Mouse (Mus musculus) left cerebral cortex, adult 9 months (tissue): Measurements from ENCODE around the gene Ampd1.

Source experiments
- DNase-seq, 2 experiments: peaks; one replicate each; pipeline ENCODE4 v3.0.0; 2022; ENCODE audit warnings: low spot score in 2 of 2

The Ampd1 gene

GRCm38 (mm10) chr3:103073771-103074170 is at the start of gene Ampd1:
TSS of gene Ampd1 (plus strand) at chr3:103074014.
- no peak for DNase-seq

GRCm38 (mm10) chr3:103026174-103026573 is 47.6 kb upstream of the Ampd1 start:
- DNase-seq = no peak

- DNase-seq = no peak
Observed at GRCm38 (mm10) chr3:103040285-103040684, 33.5 kb upstream of the Ampd1 start.

GRCm38 (mm10) chr3:103040861-103041379 is 32.9 kb upstream of the Ampd1 start:
- no peak for DNase-seq

GRCm38 (mm10) chr3:103056016-103056595 is 17.7 kb upstream of the Ampd1 start:
- DNase-seq = no peak

GRCm38 (mm10) chr3:103057752-103058151 is 16.1 kb upstream of the Ampd1 start:
- DNase-seq = no peak

- DNase-seq = peak; percentile 69 to 89
Observed at GRCm38 (mm10) chr3:103058207-103059157, 15.3 kb upstream of the Ampd1 start, which contains the start of gene Nras. TSS of gene Nras (plus strand) at chr3:103058285.

GRCm38 (mm10) chr3:103066927-103067326 is 6.9 kb upstream of the Ampd1 start:
- DNase-seq = no peak

GRCm38 (mm10) chr3:103068971-103069370 is 4.8 kb upstream of the Ampd1 start:
- DNase-seq = no peak

- no peak for DNase-seq
Observed at GRCm38 (mm10) chr3:103075871-103076270, 2.1 kb downstream of the Ampd1 start.

- no peak for DNase-seq
Observed at GRCm38 (mm10) chr3:103076476-103076875, 2.7 kb downstream of the Ampd1 start.

- DNase-seq = no peak
Observed at GRCm38 (mm10) chr3:103079301-103079700, 5.5 kb downstream of the Ampd1 start.

- no peak for DNase-seq
Observed at GRCm38 (mm10) chr3:103081051-103081450, 7.2 kb downstream of the Ampd1 start.

GRCm38 (mm10) chr3:103081861-103082453 is 8.1 kb downstream of the Ampd1 start:
- no peak for DNase-seq

GRCm38 (mm10) chr3:103082761-103083160 is 8.9 kb downstream of the Ampd1 start:
- no peak for DNase-seq

- DNase-seq = no peak
Observed at GRCm38 (mm10) chr3:103085986-103086385, 12.2 kb downstream of the Ampd1 start.

- DNase-seq = no peak
Observed at GRCm38 (mm10) chr3:103091753-103092152, 17.9 kb downstream of the Ampd1 start.

- no peak for DNase-seq
Observed at GRCm38 (mm10) chr3:103098662-103099061, 24.8 kb downstream of the Ampd1 start.

GRCm38 (mm10) chr3:103099667-103100066 is 25.9 kb downstream of the Ampd1 start:
- no peak for DNase-seq

- DNase-seq = no peak
Observed at GRCm38 (mm10) chr3:103100735-103101134, 26.9 kb downstream of the Ampd1 start.

- no peak for DNase-seq
Observed at GRCm38 (mm10) chr3:103101194-103101593, 27.4 kb downstream of the Ampd1 start.

- DNase-seq = no peak
Observed at GRCm38 (mm10) chr3:103101909-103102308, 28.1 kb downstream of the Ampd1 start.
